Mouse (Mus musculus) limb, embryonic 14.5 days (tissue): ENCODE data around the gene Serpina5. TPM values are rescaled to one million over a fixed set of nuclear protein-coding genes. Genes with fewer than 3 reads are reported as not detected.

Source experiments
- ATAC-seq: fragments of 200-750 bp; cut with Nextera tagmentation; 2 replicates; pipeline ENCODE4 v1.8.0; 2017; ENCODE audit warnings: low read depth, moderate number of reproducible peaks, moderate TSS enrichment; ENCODE audit not compliant: low FRiP score
- DNase-seq: peaks from one replicate; pipeline ENCODE4 v3.0.0-alpha.2; 2015; ENCODE audit warnings: low spot score
- H3K27ac ChIP-seq: fragments of 300-500 bp; sonication (generic); replicated peaks from 2 replicates; pipeline ENCODE4 v1.5.1; 2014; ENCODE audit warnings: low read depth, mild to moderate bottlenecking, low read length, moderate library complexity, mixed read lengths
- H3K27me3 ChIP-seq: fragments of 300-500 bp; sonication (generic); 2 replicates; pipeline ENCODE4 v1.6.1; 2014; ENCODE audit warnings: low read length, mixed read lengths; ENCODE audit not compliant: control insufficient read depth, insufficient read depth
- H3K36me3 ChIP-seq: fragments of 300-500 bp; sonication (generic); 2 replicates; pipeline ENCODE4 v1.6.1; 2014; ENCODE audit warnings: mild to moderate bottlenecking, low read length, moderate library complexity, mixed read lengths; ENCODE audit not compliant: control insufficient read depth, insufficient read depth
- H3K4me1 ChIP-seq: fragments of 300-500 bp; sonication (generic); 2 replicates; pipeline ENCODE4 v1.6.1; 2014; ENCODE audit warnings: antibody characterized with exemption, low read length, mixed read lengths; ENCODE audit not compliant: control insufficient read depth, insufficient read depth
- H3K4me2 ChIP-seq: fragments of 300-500 bp; sonication (generic); replicated peaks from 2 replicates; pipeline ENCODE4 v1.6.1; 2014; ENCODE audit warnings: low read depth, mild to moderate bottlenecking, low read length, moderate library complexity; ENCODE audit not compliant: severe bottlenecking
- H3K4me3 ChIP-seq: fragments of 300-500 bp; sonication (generic); replicated peaks from 2 replicates; pipeline ENCODE4 v1.5.1; 2014; ENCODE audit warnings: low read length
- H3K9ac ChIP-seq: fragments of 300-500 bp; sonication (generic); 2 replicates; pipeline ENCODE4 v1.6.1; 2014; ENCODE audit warnings: mild to moderate bottlenecking, low read depth, low read length, moderate library complexity; ENCODE audit not compliant: severe bottlenecking
- H3K9me3 ChIP-seq: fragments of 300-500 bp; sonication (generic); 2 replicates; pipeline ENCODE4 v1.6.1; 2016; ENCODE audit warnings: low read length; ENCODE audit not compliant: control insufficient read depth
- POLR2A ChIP-seq: fragments of 200-500 bp; IDR thresholded peaks from 2 replicates; pipeline ENCODE4 v1.8.0; 2012; ENCODE audit warnings: inconsistent platforms, mild to moderate bottlenecking, moderate library complexity, borderline replicate concordance; ENCODE audit not compliant: insufficient read depth, insufficient read length; ENCODE audit errors: extremely low read depth
- WGBS: fragments of 180-500 bp; shearing (Covaris S2); extraction: QIAGEN DNeasy Blood & Tissue Kit; methylation state at CpG from one replicate; pipeline ENCODE4 v1.1.7; 2014; 5-methylcytosine and 5-hydroxymethylcytosine counted together
- polyA plus RNA-seq, 2 experiments: library from polyadenylated mRNA; depleted of rRNA in 1 of 2; stranded (reverse) in 1 of 2; unstranded in 1 of 2; fragments of >200 nt; fragmentation: Nextera tagmentation in 1 of 2; extraction: Ambion mirVana in 1 of 2; gene quantifications; 2 replicates each; pipeline versions ENCODE4 v1.2.1 to v1.2.3; 2012 to 2014

The Serpina5 gene
- polyA plus RNA-seq (2012; rRNA removed) (0.05 TPM in 1 of 2 replicates, not detected in the other), polyA plus RNA-seq (2014; fragmentation: Nextera tagmentation; extraction: Ambion mirVana) (not detected in 2 replicates)

DNA sequence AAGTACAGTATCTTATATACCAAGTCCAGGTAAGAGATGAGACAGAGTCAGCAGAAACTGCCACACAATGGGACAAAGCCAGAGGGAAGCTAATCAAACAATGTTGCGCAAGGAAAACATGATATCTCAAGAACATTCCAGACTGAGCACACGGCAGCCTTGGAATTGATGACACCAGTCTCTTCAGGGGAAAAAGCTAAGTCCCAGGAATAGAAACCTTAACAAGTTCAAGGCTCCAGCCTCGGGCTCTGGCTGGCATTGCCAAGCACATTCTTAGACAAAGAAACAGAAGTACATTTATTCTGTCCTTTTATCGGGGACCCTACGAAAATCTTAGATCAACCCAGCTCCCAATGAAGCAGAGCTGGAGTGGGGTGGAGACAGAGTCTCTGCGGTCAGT is at the start of gene Serpina5:
Gene Serpina5, plus strand, starts transcription at position 346 of the 400 bp plus-strand sequence.
- Histone ChIP-seq H3K4me2 (no peak within 1 kb of the TSS), H3K27me3 (no peaks in the 10 kb centered on the region), H3K4me1 (no peaks in the 10 kb centered on the region), H3K36me3 (no peaks in the 10 kb centered on the region), H3K4me3 (no peak within 1 kb of the TSS), H3K9ac (no peak within 1 kb of the TSS), H3K27ac (no peak within 1 kb of the TSS), H3K9me3 (no peaks in the 10 kb centered on the region)
- no peak for ATAC-seq
- DNase-seq: no peak
- TF ChIP-seq POLR2A: no peak
- WGBS: 84% methylated on average over 6 of the region's 6 CpGs

DNA sequence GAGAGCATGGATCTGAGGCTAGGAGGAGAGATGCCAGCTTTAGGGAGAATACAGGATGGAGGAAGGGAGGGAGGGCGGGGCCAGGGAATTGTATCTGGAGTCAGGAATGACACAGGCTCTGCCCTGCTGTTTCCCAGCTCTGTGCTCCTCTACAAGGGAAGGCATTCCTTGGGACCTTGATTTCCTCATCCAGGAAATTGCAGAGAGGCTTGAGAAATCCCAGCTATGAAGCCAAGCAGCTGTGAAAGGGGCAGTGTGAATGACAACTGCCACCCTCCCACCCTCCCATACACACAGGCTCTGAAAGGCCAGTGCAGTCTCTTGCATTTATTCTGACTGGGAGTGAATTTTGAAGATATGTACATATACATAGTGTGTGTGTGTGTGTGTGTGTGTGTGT is 46.9 kb upstream of the Serpina5 start:
- H3K27ac ChIP-seq: no peak overlapping the region
- no peak for TF ChIP-seq POLR2A
- H3K4me3 ChIP-seq: no peak overlapping the region
- no peaks in the 10 kb centered on the region for H3K36me3 ChIP-seq
- ATAC-seq (no peak), DNase-seq (no peak)
- no peaks in the 10 kb centered on the region for H3K27me3 ChIP-seq
- H3K9ac ChIP-seq: no peak overlapping the region
- H3K9me3 ChIP-seq: no peaks in the 10 kb centered on the region
- 36% methylated on average over 1 of the region's 1 CpGs for WGBS
- H3K4me2 ChIP-seq: no peak overlapping the region
- H3K4me1 ChIP-seq: no peaks in the 10 kb centered on the region

DNA sequence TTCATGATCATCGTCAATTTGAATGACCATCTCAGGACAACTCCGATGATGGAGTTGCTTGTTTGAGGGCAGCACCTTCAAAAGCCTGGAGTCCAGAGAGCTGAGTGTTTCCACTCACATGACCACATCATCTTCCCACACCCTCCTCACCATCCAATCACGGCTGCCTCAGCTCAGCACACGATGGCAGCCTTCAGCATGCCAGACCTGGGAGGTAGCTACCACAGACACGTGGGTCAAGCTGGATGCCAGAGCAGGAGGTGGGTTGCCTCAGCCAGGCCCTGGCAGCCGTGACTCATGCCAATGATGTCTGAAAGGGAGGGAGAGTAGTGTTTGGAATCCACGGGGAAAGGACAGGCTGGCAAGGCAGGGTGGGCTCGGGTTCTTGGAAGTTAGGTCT is 45.2 kb upstream of the Serpina5 start:
- H3K27ac ChIP-seq: no peak overlapping the region
- no peak overlapping the region for H3K4me2 ChIP-seq
- no peaks in the 10 kb centered on the region for H3K4me1 ChIP-seq
- DNase-seq (no peak), ATAC-seq (no peak)
- TF ChIP-seq POLR2A: no peak
- H3K27me3 ChIP-seq: no peaks in the 10 kb centered on the region
- no peaks in the 10 kb centered on the region for H3K9me3 ChIP-seq
- H3K36me3 ChIP-seq: no peaks in the 10 kb centered on the region
- no peak overlapping the region for H3K4me3 ChIP-seq
- no peak overlapping the region for H3K9ac ChIP-seq
- 80% methylated on average over 8 of the region's 8 CpGs for WGBS

- H3K27ac ChIP-seq: no peak overlapping the region
- no peak overlapping the region for H3K4me2 ChIP-seq
- no peak; the same call in 1 of the 2 replicates for ATAC-seq
- no peaks in the 10 kb centered on the region for H3K4me1 ChIP-seq
- 22% methylated on average over 4 of the region's 4 CpGs for WGBS
- no peak overlapping the region for H3K4me3 ChIP-seq
- no peaks in the 10 kb centered on the region for H3K36me3 ChIP-seq
- 0 out of 2 replicates have a peak overlapping the region, but pooled peaks have one; percentile 1 for H3K9ac ChIP-seq
- no peak for DNase-seq
- no peaks in the 10 kb centered on the region for H3K9me3 ChIP-seq
- no peak for TF ChIP-seq POLR2A
- no peaks in the 10 kb centered on the region for H3K27me3 ChIP-seq
Observed at GRCm38 (mm10) chr12:104057050-104057449, 43.9 kb upstream of the Serpina5 start.

- no peaks in the 10 kb centered on the region for H3K36me3 ChIP-seq
- ATAC-seq: no peak
- no peak overlapping the region for H3K4me2 ChIP-seq
- TF ChIP-seq POLR2A: no peak
- no peaks in the 10 kb centered on the region for H3K9me3 ChIP-seq
- H3K9ac ChIP-seq: 0 out of 2 replicates have a peak overlapping the region, but pooled peaks have one; percentile 1
- DNase-seq: no peak
- H3K4me3 ChIP-seq: no peak overlapping the region
- H3K27ac ChIP-seq: no peak overlapping the region
- 78% methylated on average over 7 of the region's 7 CpGs for WGBS
- no peaks in the 10 kb centered on the region for H3K27me3 ChIP-seq
- H3K4me1 ChIP-seq: no peaks in the 10 kb centered on the region
Observed at GRCm38 (mm10) chr12:104057531-104057930, 43.4 kb upstream of the Serpina5 start.

DNA sequence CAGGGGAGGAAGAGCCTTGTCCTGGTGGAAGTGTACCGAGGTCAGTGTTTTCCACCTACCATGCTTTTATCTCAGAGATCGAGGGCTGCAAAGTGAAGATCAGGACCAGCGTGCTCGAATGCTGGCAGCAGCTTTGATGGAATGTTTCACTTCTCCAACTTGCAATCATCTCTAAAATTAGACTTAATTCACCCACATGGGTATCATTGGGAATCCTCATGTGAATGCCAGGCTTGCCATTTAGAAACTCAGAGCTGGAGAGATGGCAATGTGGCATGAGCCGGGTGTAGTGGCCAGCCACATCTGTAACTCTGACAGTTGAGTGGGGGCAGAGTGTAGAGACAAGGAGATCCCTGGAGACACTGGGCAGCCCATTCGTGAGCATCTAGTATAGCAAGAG is 40.8 kb upstream of the Serpina5 start:
- Histone ChIP-seq H3K36me3 (no peaks in the 10 kb centered on the region), H3K9me3 (no peaks in the 10 kb centered on the region), H3K4me1 (no peaks in the 10 kb centered on the region), H3K9ac (no peak overlapping the region), H3K27me3 (no peaks in the 10 kb centered on the region), H3K4me2 (no peak overlapping the region), H3K27ac (no peak overlapping the region), H3K4me3 (no peak overlapping the region)
- WGBS: 84% methylated on average over 6 of the region's 6 CpGs
- DNase-seq (no peak), ATAC-seq (no peak)
- TF ChIP-seq POLR2A: no peak
